Mouse (Mus musculus): Measurements from ENCODE around the gene Fgfr2. TPM values are rescaled to one million over a fixed set of nuclear protein-coding genes. Genes with fewer than 3 reads are reported as not detected.
A peak's percentile ranks its signal among the peaks of the same experiment; 100 is the strongest.

Gene Fgfr2
- polyA plus RNA-seq, 1 experiment from 2014 or later, result 92.5 TPM

GRCm38 (mm10) chr7:130270807-130271206, 2852.3 kb downstream of the Fgfr2 start:
- no peak for DNase-seq (ENCODE audit: low spot score)
- Histone ChIP-seq H3K27ac (peak overlapping the region; percentile 95), H3K4me3 (no peak overlapping the region), H3K4me1 (replicated peaks) (peaks cover 77% of the 10 kb centered on the region), H3K27me3 (ENCODE audit: insufficient read depth, poor library complexity, severe bottlenecking) (peaks cover 36% of the 10 kb centered on the region), H3K9me3 (no peaks in the 10 kb centered on the region), H3K36me3 (no peaks in the 10 kb centered on the region)
- WGBS, result 91% methylated on average over 5 of the region's 5 CpGs

GRCm38 (mm10) chr7:130269124-130269867, 2853.9 kb downstream of the Fgfr2 start:
- Histone ChIP-seq H3K36me3 (no peaks in the 10 kb centered on the region), H3K4me3 (0 out of 2 replicates have a peak overlapping the region, but pooled peaks have one; percentile 16), H3K4me1 (replicated peaks) (peaks cover 84% of the 10 kb centered on the region), H3K9me3 (no peaks in the 10 kb centered on the region), H3K27me3 (ENCODE audit: insufficient read depth, poor library complexity, severe bottlenecking) (peaks cover 32% of the 10 kb centered on the region), H3K27ac (peak overlapping the region; percentile 95)
- WGBS, result 21% methylated on average over 16 of the region's 16 CpGs
- peak; percentile 78 for DNase-seq (ENCODE audit: low spot score)

- Histone ChIP-seq H3K4me1 (replicated peaks) (peaks cover 90% of the 10 kb centered on the region), H3K4me3 (peak overlapping the region; percentile 79; the same call in 1 of the 2 replicates), H3K9me3 (no peaks in the 10 kb centered on the region), H3K36me3 (no peaks in the 10 kb centered on the region), H3K27ac (peak overlapping the region; percentile 95), H3K27me3 (ENCODE audit: insufficient read depth, poor library complexity, severe bottlenecking) (peaks cover 37% of the 10 kb centered on the region)
- 35% methylated on average over 5 of the region's 5 CpGs for whole genome bisulfite sequencing
- peak; percentile 65 for DNase-seq (ENCODE audit: low spot score)
Observed at GRCm38 (mm10) chr7:130267099-130267498, 2856.1 kb downstream of the Fgfr2 start.

GRCm38 (mm10) chr7:130266166-130266490, 2857.0 kb downstream of the Fgfr2 start:
- peak; percentile 91 for DNase-seq (ENCODE audit: low spot score)
- H3K36me3 ChIP-seq, result peaks cover 10% of the 10 kb centered on the region
- no peaks in the 10 kb centered on the region for H3K9me3 ChIP-seq
- H3K27ac ChIP-seq, result peak overlapping the region; percentile 95
- peaks cover 92% of the 10 kb centered on the region for H3K4me1 ChIP-seq (replicated peaks)
- peaks cover 37% of the 10 kb centered on the region for H3K27me3 ChIP-seq (ENCODE audit: insufficient read depth, poor library complexity, severe bottlenecking)
- under 1% methylated on average over 52 of the region's 52 CpGs for WGBS
- H3K4me3 ChIP-seq, result peak overlapping the region; percentile 79

DNA sequence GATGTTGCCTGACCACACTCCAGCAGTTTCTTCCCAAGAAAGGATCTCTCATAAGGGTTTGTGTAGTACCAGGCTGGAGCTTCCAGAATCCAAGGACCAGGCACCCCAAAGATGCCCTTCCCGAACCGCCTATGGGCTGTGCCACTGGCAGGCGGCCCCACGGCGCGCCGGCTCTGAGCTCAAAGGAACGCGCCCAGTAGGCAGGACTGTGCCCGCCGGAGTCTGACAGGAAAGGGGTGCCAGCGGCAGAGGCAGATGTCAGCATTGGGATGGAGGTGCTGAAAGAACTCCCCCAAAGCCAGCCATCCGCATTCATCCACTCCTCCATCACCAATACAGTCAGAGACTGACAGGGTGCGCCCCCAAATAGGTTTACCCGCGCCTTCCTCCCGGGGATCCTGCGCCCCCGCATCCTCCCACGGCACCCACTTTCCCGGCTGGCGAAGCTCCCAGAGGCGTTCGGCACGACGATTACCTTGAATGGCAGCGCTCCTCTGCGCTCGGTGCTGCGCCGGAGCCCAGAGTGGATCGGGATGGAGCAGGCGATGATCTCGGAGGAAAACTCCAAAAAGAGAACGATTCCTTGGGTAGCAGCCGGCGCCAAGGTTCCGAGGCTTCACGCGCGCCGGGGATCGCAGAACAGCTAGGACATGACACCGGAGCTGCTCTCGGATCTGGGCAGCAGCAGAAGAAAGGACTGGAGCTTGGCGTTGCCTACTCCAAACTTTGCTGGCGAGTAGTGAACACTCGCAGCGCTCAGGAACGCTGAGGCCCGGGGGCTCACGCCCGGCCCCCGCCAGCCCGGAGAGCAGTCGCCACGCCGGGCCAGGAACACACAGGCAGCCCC, 2857.6 kb downstream of the Fgfr2 start:
- Histone ChIP-seq H3K27me3 (ENCODE audit: insufficient read depth, poor library complexity, severe bottlenecking) (peaks cover 38% of the 10 kb centered on the region), H3K27ac (peak overlapping the region; percentile 95), H3K9me3 (no peaks in the 10 kb centered on the region), H3K4me1 (replicated peaks) (peaks cover 92% of the 10 kb centered on the region), H3K36me3 (peaks cover 15% of the 10 kb centered on the region), H3K4me3 (peak overlapping the region; percentile 79)
- WGBS, result under 1% methylated on average over 58 of the region's 58 CpGs
- no peak for DNase-seq (ENCODE audit: low spot score)

GRCm38 (mm10) chr7:130264616-130265318, 2858.4 kb downstream of the Fgfr2 start:
- under 1% methylated on average over 41 of the region's 41 CpGs for WGBS
- Histone ChIP-seq H3K9me3 (no peaks in the 10 kb centered on the region), H3K4me3 (peak overlapping the region; percentile 79), H3K27me3 (ENCODE audit: insufficient read depth, poor library complexity, severe bottlenecking) (peaks cover 35% of the 10 kb centered on the region), H3K27ac (peak overlapping the region; percentile 95), H3K36me3 (peaks cover 23% of the 10 kb centered on the region), H3K4me1 (replicated peaks) (peaks cover 92% of the 10 kb centered on the region)
- DNase-seq (ENCODE audit: low spot score), result peak; percentile 70

DNA sequence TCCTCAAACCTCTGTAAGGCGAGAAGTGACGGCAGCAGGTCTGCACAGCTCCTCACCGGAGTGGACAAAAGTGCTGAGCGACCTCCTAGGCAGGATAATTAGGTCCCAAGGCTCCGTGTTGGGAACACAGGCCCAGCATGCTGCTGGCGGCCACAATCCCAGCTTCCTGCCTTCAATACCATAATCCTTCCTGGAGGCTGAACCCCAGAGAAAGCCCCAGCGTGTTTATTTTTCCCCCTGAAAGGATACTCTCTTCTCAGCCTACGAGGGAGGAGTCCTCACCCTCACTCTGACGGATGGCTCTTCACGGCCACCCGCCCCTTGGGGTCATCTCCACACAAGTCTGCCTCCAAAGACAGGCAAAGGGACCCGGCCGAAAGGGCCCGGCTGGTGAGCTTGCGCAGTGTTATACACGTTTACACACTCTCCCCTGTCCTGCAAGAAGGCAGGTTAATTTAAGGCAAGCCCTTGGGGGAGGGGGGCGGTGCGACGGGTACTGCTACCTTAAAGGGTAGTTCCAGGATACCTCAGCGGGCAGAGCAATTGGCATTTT, 2859.3 kb downstream of the Fgfr2 start:
- DNase-seq (ENCODE audit: low spot score), result peak; percentile 61
- Histone ChIP-seq H3K27me3 (ENCODE audit: insufficient read depth, poor library complexity, severe bottlenecking) (peaks cover 43% of the 10 kb centered on the region), H3K36me3 (peaks cover 32% of the 10 kb centered on the region), H3K27ac (peak overlapping the region; percentile 95), H3K4me3 (peak overlapping the region; percentile 79), H3K9me3 (no peaks in the 10 kb centered on the region), H3K4me1 (replicated peaks) (peaks cover 92% of the 10 kb centered on the region)
- 1% methylated on average over 20 of the region's 20 CpGs for WGBS

DNA sequence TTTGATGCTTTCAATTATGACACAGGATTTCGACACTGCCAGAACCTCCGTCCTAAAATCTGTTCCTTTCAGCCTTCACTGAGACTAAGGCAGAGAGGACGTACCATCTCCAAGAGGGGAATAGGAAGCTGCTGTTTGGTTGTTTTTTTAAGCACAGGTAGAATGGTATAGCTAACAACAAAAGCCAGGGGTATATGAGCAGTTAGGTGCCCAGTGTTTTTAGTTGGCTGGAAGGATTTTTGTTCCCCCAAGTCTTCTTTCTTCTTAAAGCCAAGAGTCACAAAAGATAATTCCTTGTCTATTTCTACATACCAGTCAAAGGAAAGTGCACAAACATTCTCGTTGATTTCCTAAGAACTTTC, 2859.9 kb downstream of the Fgfr2 start:
- DNase-seq (ENCODE audit: low spot score), result no peak
- H3K9me3 ChIP-seq, result no peaks in the 10 kb centered on the region
- H3K27ac ChIP-seq, result peak overlapping the region; percentile 95
- H3K36me3 ChIP-seq, result peaks cover 34% of the 10 kb centered on the region
- H3K4me1 ChIP-seq (replicated peaks), result peaks cover 92% of the 10 kb centered on the region
- peaks cover 43% of the 10 kb centered on the region for H3K27me3 ChIP-seq (ENCODE audit: insufficient read depth, poor library complexity, severe bottlenecking)
- H3K4me3 ChIP-seq, result peak overlapping the region; percentile 79
- WGBS, result 30% methylated on average over 4 of the region's 4 CpGs

DNA sequence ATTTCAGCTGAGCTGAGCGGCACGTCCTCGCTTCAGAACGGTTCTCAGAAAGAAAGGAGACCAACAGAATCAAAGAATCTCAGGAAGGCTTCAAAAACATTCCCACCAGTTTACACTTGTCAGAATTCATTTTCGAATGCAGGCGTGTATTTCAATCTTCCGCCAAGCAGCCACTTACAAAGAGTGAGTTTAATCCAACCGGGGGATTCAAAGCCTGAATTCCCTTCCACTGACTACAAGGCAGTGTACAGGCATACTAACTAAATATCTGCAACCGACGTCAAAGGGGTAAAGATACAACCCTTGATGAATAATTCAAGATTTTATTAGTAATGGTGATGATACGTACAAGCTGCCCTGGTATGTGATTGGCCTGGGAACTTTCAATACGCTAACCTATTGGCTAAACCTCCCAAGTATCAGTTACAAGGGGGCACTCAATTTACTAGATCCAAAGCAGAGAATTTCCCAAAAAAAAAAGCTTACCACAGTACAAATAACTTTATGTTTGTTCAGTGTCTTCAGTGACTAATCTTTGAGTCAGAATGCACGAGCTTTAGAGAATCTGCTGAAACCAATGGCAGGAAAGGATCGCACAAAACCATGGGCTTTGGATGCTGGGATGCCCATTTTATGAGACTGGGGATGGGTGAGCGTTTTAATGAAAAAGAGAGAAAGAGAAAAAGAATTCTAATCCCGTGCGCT, 2860.5 kb downstream of the Fgfr2 start:
- 26% methylated on average over 17 of the region's 17 CpGs for WGBS

GRCm38 (mm10) chr7:130261684-130262527, 2861.2 kb downstream of the Fgfr2 start:
- Histone ChIP-seq H3K27me3 (ENCODE audit: insufficient read depth, poor library complexity, severe bottlenecking) (peaks cover 43% of the 10 kb centered on the region), H3K4me3 (peak overlapping the region; percentile 79), H3K4me1 (replicated peaks) (peaks cover 92% of the 10 kb centered on the region), H3K9me3 (no peaks in the 10 kb centered on the region), H3K36me3 (peaks cover 39% of the 10 kb centered on the region), H3K27ac (peak overlapping the region; percentile 73; the same call in 1 of the 2 replicates)
- 37% methylated on average over 17 of the region's 17 CpGs for WGBS
- no peak for DNase-seq (ENCODE audit: low spot score)

More for the DNA sequence above, 2860.5 kb downstream of the Fgfr2 start:
- Histone ChIP-seq H3K4me1 (replicated peaks) (peaks cover 92% of the 10 kb centered on the region), H3K27ac (peak overlapping the region; percentile 95; the same call in 1 of the 2 replicates), H3K36me3 (peaks cover 34% of the 10 kb centered on the region), H3K27me3 (ENCODE audit: insufficient read depth, poor library complexity, severe bottlenecking) (peaks cover 40% of the 10 kb centered on the region), H3K9me3 (no peaks in the 10 kb centered on the region), H3K4me3 (peak overlapping the region; percentile 79)
- DNase-seq (ENCODE audit: low spot score), result no peak

DNA sequence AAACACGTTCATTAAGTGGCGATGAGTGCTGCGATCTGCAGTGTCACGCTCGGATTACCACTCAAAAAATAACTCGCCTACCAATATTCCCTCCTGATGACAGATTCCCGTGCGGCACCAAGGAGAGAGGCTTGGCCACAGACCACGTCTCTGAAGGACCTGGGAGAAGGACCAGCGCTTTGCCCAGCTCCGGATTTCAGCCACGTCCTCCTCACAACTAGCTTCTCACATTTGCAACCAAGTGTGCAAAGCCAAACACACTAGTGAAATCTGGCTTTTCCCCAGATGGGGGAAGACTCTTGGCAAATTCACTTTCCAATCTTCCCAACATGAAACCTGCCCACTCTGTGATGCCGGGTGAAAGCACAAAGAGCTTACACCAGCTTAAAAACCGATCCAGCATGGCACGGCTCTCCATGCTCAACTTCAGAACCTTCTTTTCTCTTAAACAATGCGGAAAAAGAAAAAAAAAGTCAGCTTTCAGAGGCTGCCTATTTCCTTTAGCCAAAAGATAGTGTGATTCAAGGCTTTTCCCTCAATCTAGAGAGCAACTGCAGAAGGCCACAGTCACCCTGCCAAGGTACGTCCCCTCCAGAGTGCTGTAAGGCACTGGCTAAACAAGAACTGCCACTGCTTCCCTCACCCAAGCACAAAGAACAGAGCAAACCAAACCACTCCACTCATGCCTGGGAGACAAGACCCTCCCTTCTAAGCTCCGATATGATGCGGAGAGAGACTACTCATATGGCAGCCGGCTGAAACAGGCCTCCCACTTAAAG, 2862.1 kb downstream of the Fgfr2 start:
- WGBS, result 71% methylated on average over 20 of the region's 20 CpGs
- no peak for DNase-seq (ENCODE audit: low spot score)
- H3K4me1 ChIP-seq (replicated peaks), result peaks cover 88% of the 10 kb centered on the region
- H3K9me3 ChIP-seq, result no peaks in the 10 kb centered on the region
- H3K36me3 ChIP-seq, result peaks cover 42% of the 10 kb centered on the region
- H3K27me3 ChIP-seq (ENCODE audit: insufficient read depth, poor library complexity, severe bottlenecking), result peaks cover 44% of the 10 kb centered on the region
- peak overlapping the region; percentile 79 for H3K4me3 ChIP-seq
- peak overlapping the region; percentile 62 for H3K27ac ChIP-seq

Data from hindbrain, embryonic 10.5 days (tissue).